Mouse (Mus musculus) myocyte (in vitro differentiated cells): ENCODE measurements around the gene Adarb2.

Experiments
- CEBPB ChIP-seq: IDR thresholded peaks from 2 replicates; pipeline ENCODE4 v1.6.1; 2011; ENCODE audit warnings: mild to moderate bottlenecking, moderate library complexity; ENCODE audit not compliant: poor library complexity, insufficient read depth, severe bottlenecking
- E2F4 ChIP-seq: IDR thresholded peaks from one replicate; pipeline ENCODE4 v1.6.1; 2011; ENCODE audit warnings: mild to moderate bottlenecking, control low read depth, moderate library complexity; ENCODE audit not compliant: insufficient read depth
- MAX ChIP-seq: IDR thresholded peaks from one replicate; pipeline ENCODE4 v1.6.1; 2011; ENCODE audit warnings: low read depth, mild to moderate bottlenecking, control low read depth
- POLR2A ChIP-seq: IDR thresholded peaks from one replicate; pipeline ENCODE4 v1.6.1; 2011; ENCODE audit warnings: low read depth, mild to moderate bottlenecking, control low read depth, moderate library complexity; ENCODE audit not compliant: insufficient read length
- TCF12 ChIP-seq: IDR thresholded peaks from one replicate; pipeline ENCODE4 v1.6.1; 2011; ENCODE audit warnings: mild to moderate bottlenecking, control low read depth; ENCODE audit not compliant: poor library complexity, insufficient read depth, severe bottlenecking

DNA sequence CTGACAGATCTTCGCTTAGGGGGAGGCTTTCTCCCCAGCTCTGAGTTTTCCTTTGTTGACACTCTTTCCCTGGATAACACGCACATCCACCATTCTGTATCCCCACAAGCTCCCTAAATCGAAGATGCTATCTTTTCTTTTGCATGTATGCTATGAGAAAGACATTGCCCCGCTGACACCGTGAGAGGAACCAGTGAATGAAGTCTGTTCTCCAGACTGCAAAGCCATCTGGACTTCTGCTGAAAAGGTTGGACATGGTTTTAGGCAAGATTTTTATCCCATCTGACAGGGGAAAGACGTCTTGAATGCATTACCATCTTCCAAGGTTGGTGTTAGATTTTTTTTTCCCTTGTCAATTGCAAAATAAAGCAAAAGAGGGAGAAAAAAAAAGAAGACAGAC lies 426.9 kb downstream of the Adarb2 start:
- no peak for TF ChIP-seq CEBPB
- TF ChIP-seq TCF12: no peak
- TF ChIP-seq MAX: no peak
- no peak for TF ChIP-seq POLR2A
- TF ChIP-seq E2F4: no peak
